Mouse (Mus musculus): ENCODE results near the gene Traf3.
A peak's percentile ranks its signal among the peaks of the same experiment; 100 is the strongest.

The Traf3 gene

DNA sequence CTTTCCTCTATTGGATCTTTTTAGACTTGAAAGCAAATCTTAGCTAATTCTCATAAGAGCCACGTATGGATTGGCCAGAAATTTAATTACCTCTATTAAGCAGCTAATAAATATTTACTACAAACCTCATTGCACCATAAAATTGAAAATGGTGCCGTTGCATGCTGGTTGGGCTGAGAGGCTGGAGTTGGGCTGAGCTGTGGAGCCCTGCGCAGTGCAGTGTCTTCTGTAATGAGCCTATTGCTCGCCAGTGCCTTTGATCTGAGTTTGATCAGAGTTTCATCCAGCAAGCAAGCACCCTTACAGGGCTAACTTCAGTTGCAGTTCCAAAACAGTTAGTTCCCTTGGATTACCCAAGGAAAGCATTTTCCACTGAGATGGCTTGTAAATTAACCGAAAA, 12.2 kb upstream of the Traf3 start:
- DNase-seq (ENCODE audit: low spot score in 2 of 2), result no peak

DNA sequence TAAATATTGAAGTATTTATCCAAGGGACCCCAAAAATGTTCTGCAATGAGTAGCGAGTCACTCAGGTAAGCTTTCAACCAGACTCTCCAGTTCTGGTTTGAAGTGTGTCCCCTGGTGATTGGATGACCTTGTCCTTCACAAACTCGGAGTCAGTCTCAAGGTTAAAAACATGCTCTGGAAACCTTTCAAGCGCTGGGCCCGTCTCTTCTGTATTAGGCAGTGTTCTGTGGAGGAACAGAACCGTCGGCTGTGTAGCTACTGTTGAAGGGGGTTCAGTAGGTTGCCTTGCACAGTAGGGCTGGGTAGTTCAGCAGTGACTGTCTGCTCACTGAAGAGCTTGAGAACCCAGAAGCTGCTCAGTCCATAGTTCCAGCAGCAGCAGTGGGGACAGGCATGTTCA, 11.5 kb upstream of the Traf3 start:
- no peak for DNase-seq (ENCODE audit: low spot score in 2 of 2)

- DNase-seq (ENCODE audit: low spot score in 2 of 2), result no peak
Measured at GRCm38 (mm10) chr12:111155756-111156155, 10.4 kb upstream of the Traf3 start.

DNA sequence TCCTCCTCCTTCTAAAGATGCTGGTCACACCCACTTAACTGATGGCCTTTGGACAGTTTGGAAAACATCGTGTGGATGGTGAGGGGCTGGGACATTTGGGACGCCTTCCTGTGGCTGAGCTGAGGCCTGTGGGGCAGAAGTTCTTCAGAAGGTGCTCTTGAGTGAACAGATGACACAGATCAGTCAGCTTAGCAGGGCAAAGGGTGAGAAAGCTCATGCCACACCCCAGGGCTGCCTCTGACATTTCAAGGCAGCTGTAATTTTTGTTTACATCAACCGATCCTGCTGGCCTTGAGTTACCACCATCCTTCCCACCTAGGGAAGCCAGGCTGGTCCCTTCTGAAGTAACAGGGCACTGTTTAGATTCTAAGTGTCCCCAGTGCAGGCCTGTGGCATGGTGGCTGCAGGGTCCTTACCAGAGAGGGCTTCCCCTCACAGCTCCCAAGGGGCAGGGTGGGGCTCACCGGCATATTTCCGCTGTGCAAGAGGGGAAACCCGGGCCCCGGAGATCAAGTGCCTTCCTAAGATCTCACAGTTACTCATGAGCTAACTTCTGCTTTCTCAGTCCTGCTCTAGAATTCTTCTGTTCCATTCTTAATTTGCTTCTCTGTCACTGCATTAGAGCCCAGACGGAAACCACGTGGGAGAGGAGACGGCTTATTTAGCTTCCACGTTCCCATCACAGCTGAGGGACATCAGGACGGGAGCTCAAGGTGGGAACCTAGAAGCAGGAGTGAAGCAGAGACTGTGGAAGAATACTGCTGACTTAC, 6.3 kb upstream of the Traf3 start:
- peak; percentile 98 for DNase-seq (ENCODE audit: low spot score in 2 of 2)

GRCm38 (mm10) chr12:111160871-111161270, 5.3 kb upstream of the Traf3 start:
- DNase-seq (ENCODE audit: low spot score in 2 of 2), result no peak

DNA sequence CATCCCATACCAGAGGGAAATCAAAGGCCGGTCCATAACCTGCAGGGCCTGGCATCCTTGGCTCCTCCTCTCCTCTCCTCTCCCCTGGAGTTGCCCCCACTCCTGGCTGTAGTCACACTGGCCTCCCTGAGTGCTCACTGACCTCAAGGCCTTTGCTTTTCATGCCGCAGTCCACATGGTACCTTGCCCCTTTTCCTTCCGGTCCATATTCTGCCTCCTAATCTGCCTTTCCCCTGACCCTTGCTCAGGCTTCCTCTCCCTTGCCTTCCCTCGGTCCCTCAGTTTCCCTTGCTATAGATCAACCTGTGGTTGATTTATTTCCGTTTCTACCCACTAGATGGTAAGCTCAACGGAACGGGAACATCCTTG, 4.2 kb upstream of the Traf3 start:
- DNase-seq (ENCODE audit: low spot score in 2 of 2), result no peak

DNA sequence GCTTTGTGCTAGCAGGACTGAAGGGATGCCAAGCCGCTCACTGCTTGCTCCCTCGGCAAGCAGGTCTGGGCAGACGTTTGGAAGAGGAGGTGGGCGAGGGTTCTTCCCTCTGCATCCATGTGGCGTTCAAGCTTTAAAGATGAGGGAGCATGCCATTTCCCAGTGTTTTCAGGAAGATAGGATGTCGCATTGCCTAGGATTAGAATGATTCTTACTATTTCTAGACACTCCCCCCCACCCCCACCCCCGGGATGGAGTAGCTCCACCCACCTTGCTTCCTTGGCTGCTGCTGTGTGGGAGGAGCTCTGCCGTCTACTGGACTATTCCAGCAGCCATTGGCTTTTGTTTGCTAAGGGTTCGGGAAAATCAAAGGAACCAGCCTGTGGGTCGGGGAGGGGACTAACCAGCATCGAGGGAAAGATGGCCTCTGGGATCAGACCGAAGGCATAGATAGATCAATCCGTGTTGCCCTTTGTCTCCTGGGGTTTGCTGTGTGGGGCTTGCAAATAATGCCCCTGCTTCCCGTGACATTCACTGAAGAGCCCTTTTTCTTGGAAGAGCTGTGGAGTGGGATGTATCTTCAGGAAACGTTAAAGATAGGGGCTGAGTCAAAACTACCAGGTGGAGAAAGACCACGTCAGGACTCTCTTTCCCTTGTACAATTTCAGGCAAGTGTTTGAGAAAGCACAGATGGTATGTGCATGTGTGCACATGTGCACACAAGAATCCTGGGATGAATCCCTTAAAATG, 3.7 kb upstream of the Traf3 start:
- no peak for DNase-seq (ENCODE audit: low spot score in 2 of 2)

- peak; percentile 88 for DNase-seq (ENCODE audit: low spot score in 2 of 2)
Measured at GRCm38 (mm10) chr12:111164310-111164751, 1.8 kb upstream of the Traf3 start.

- DNase-seq (ENCODE audit: low spot score in 2 of 2), result peak; percentile 71
Measured at GRCm38 (mm10) chr12:111165146-111165812, 891 bp upstream of the Traf3 start.

DNA sequence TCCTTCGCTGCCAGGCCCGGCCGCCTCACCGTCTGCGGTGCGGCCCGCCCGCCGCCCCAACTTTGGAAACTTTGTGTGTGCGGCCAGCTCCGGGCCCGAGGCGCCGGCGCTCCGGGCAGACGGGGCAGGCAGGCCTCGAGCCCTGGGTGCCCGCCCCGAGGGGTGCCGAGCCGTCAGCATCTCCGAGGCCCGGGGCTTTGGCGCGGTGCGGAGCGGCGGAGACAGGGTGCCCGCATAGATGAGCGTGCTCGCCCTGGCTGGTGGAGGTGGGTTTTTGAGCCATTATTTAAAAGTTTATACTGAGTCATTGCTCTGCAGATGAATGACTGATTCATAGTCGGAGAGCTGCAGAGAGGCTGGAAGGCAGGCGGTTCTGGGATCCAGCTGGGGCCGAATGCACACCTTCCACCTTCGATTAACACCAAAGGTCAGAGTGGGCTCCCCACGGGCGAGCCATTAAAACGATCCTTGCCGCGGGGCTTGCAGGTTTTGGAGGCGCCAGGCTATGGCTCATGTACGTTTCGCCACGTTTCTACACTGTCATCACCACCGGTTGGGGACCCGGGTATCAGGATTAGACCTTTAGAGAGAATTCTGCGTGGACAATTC, 615 bp downstream of the Traf3 start:
- peak; percentile 28 to 34 for DNase-seq (ENCODE audit: low spot score in 2 of 2)

DNA sequence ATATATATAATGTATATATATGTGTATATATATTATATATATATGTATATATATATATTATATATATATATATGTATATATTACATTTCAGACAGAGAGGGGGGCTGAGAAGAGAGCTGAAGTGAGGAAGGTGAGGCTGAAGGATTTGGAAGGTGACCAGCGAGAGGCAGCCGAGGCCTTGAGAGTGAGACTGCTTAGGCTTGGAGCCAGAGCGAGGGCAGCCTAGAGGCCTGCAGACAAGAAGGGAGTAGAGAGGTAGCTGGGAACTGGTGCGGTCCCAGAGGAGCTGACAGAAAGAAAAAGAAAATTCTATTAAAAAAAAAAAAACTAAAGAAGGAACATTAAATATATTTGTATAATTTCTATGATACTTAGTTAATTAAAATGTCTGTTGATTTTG, 2.7 kb downstream of the Traf3 start:
- DNase-seq (ENCODE audit: low spot score in 2 of 2), result no peak

DNA sequence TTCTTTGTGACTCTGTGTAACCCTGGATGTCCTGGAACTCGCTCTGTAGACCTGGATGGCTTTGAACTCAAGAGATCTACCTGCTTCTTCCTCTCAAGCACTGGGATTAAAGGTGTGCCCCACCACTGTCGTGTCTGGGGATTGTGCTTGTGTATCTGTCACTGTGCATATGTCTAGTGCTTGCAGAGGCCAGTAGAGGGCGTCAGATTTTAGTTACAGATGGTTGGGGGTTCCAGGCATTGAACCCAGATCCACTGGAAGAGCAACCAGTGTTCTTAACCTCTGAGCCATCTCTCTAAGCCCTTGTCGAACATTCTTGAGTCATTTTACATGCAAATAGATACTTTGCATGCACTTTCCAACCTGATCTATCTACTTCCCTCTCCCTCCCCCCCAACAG, 12.6 kb downstream of the Traf3 start:
- DNase-seq (ENCODE audit: low spot score in 2 of 2), result no peak

DNA sequence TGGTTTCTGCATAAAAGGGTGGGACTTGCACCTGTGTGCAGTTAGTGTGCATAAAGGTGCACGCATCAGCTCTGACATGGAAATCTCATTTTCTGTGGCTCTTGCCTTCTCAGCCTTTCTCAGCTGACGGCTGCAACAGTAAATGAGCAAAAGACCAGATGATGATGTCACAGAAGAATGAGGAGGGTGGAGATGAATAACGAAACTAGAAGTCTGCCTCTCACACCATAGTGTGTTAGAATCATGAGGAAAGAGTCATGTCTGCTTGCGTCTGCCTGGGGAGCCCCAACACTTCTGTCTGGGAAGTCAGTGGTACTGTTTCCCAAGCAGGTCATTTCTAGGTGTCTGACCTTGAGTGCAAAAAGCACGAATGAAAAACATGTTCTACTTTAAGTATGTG, 15.7 kb downstream of the Traf3 start:
- DNase-seq (ENCODE audit: low spot score in 2 of 2), result no peak

DNA sequence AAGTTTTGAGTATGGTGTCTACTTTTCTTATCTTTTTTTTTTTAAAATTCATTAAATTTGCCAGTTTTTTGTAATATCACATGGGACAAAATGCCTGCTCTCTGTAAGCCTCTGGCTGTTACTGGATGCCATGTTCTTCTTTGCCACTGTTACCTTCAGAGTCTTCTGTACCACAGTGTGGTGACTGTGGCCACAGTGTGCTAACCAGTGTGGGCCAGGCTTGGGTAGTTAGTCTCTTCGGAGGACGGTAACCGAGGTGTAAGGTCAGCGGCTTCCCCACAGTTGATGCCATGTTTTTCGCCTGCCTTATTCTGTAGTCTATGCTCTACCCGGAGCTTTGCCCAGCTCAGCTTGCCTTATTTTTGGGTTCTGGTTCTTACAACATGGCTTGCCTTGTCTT, 16.2 kb downstream of the Traf3 start:
- no peak for DNase-seq (ENCODE audit: low spot score in 2 of 2)

- no peak for DNase-seq (ENCODE audit: low spot score in 2 of 2)
Measured at GRCm38 (mm10) chr12:111184476-111184875, 18.3 kb downstream of the Traf3 start, which contains the start of gene 4930595D18Rik. Gene 4930595D18Rik (minus strand): TSS chr12:111184491.

DNA sequence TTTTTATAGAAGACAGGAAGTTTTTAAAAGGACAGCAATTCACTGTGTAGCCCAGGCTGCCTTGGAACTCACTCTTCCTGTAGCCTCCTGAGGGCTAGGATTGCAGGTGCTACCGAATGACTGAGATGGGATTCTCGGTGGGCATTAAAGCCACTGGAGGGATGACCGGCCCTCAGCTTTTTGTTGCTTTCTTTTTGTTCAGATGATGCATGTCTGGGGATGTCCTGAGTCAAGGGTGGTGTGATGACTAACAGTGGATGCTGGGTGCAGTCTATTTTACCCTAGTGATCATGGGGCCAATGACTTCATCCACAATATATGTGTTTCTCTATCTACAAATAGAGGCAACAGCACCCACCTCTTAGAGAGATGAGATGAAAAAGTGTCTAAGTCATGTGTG, 20.8 kb downstream of the Traf3 start:
- no peak for DNase-seq (ENCODE audit: low spot score in 2 of 2)

DNA sequence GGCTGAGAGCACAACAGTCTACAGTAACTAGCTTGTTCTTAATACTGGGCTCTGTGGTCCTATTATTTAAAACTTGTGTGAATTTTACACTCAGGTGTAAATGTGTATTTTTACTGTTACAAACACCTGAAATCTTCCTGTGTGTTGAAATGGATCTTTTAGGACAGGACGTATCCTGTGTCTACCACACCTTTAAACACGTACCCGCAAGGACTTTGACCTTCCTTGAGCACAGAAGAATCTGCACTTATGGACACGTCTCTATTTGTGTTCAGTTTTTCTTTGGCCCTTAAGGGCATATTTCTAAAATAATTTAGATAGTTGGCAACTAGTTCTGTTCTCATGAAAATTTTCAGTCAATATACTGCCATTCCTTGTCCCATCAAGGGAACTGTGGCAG, 22.1 kb downstream of the Traf3 start:
- DNase-seq (ENCODE audit: low spot score in 2 of 2), result no peak

GRCm38 (mm10) chr12:111190355-111190754, 24.2 kb downstream of the Traf3 start:
- no peak for DNase-seq (ENCODE audit: low spot score in 2 of 2)

DNA sequence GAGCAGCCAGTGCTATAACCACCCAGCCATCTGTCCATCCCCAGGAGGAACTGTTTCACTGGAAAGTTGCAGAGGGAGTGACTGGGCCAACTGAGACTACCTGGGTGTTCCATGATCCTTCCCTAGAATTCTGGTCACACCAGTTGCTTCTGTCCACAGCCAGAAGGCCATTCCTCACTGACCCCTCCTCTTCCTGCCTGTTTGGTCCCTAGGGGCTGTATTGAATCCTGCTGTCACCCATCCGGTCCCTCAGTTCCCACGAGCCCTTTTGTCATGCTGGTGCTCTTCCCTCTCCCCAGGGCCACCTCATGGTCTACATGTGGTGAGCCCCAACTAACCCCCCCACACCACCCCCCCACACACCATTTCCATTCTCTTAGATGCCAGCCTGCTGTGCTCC, 24.7 kb downstream of the Traf3 start:
- DNase-seq (ENCODE audit: low spot score in 2 of 2), result no peak

- no peak for DNase-seq (ENCODE audit: low spot score in 2 of 2)
Measured at GRCm38 (mm10) chr12:111192777-111193176, 26.6 kb downstream of the Traf3 start.

GRCm38 (mm10) chr12:111193331-111193730, 27.2 kb downstream of the Traf3 start:
- no peak for DNase-seq (ENCODE audit: low spot score in 2 of 2)

DNA sequence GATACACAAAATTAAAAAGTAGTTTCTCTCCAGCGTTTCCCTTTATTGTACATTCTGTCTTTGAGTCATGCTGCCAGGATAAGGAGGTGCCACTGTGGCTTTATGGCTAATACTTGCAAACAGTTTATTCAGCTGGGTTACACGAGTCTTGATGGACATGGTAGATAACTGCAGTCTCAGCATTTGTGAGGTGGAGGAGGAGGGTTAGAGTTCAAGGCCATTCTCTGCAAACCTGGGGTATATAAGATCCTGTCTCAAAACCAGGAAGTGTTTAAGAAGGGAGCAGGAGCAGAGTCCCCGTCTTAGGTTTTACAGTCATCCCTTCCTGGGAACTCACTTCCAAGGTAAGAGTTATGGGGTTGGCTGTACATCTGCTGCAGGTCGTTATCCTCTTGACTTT, 30.4 kb downstream of the Traf3 start:
- no peak for DNase-seq (ENCODE audit: low spot score in 2 of 2)
